Mouse (Mus musculus) adrenal gland, postnatal 10 days (tissue): Measurements from ENCODE around the gene Gnaz. TPM values are rescaled to one million over a fixed set of nuclear protein-coding genes. Genes with fewer than 3 reads are reported as not detected.
"Not testable (repeated sequence)": the region's sequence is repeated elsewhere in the genome, so short reads cannot be mapped to it uniquely, and the experiment has no call there.

Experiments used
- DNase-seq: peaks from one replicate; pipeline ENCODE4 v3.0.0; 2021; ENCODE audit warnings: mixed read lengths
- total RNA-seq, 2 experiments: library from RNA; stranded (reverse); gene quantifications; 2 replicates each; pipeline ENCODE4 v1.2.3; 2021

Gene Gnaz
- total RNA-seq, 2 experiments from 2014 or later = 2.0 to 4.8 TPM

DNA sequence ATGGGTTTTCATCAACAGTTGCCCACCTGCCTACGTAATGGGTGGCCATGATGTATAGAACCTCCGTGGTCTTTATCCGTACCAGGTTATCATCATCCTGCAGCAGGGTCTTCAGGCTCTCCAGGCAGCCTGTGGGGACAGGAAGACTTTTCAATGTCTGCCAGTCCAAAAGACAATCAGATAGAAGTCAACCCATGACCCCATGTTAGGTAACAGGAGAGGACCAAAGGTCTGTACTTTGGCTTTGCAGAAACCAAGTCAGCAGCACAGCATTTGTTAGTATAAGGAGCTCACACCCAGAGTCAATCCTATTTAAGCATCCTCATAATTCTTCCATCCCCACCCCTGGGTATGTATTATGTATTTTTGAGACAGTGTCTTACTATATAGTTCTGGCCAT, 62.7 kb downstream of the Gnaz start:
- DNase-seq = no peak

DNA sequence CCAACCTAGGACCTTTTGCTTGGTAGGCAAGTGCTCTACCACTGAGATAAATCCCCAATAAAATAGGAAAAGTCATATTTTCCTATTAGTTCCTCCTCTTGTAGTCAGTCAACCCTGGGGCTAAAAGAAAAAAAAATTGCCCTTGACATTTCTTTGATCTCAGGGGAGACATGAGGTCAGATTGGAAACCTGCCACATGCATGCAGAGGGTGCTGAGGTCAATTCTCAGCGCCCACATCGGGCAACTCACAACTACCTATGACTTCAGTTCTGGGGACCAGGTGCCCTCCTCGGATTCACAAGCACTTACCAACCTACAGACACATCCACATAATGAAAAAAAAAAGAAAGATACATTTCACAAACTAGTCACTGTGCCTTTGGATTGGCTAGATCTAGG, 63.3 kb downstream of the Gnaz start:
- no peak for DNase-seq

DNA sequence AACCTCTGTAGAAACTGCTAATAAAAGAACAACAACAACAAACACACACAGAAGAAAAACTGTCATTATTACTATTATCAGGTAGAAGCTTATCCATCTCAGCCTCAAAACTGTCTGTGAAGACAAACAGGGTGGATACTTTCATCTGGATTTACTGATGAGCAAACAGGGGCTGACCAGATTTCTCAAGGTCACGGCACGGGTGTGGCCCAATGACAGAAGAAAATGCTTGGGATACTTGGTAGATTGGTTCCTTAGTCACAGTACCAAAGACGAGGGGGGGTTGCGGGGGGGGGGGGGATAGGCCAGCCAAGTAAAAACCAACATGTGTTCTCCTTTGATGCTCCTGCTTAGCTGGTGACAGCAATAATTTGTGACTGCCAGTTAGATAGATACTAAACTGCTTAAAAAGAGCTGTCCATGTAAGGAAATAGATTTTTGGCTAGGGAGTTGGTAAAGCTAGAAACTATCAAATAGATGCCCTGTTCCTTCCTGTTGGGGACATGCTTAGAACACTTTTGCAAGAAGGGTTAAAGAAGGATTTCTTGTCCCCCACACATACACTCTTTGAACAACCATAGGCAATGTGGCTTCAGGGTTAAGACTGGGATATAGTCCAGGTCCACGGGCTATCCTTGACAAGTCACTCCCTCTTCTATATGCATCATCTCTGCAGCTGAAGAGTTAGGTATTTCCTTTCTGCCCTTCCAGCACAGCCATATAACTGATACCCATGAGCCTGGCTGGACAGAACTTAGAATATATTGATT, 64.6 kb downstream of the Gnaz start:
- no peak for DNase-seq

DNA sequence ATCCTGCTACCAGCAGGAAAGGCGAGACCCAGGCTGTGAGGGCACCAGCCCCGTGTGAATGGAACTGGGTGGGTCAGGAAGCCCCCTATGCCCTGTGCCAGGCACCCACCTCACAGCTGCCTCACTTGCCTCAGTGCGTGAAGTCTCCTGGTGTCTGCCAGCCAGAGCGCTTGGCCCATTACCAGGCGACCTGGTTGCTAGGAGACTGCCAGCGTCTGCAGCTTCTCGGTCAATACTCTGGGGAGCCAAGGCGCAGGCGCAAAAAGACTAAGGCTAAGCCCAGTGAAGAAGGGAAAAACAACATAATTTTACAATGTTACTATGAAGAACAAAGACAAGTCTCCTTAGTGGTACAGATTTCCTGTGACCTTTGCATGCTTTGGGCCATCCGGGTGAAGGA, 65.4 kb downstream of the Gnaz start, which contains the start of gene Rsph14:
Rsph14 (minus strand) TSS at position 192 of the 400 bp plus-strand sequence.
- DNase-seq = peak; percentile 97

DNA sequence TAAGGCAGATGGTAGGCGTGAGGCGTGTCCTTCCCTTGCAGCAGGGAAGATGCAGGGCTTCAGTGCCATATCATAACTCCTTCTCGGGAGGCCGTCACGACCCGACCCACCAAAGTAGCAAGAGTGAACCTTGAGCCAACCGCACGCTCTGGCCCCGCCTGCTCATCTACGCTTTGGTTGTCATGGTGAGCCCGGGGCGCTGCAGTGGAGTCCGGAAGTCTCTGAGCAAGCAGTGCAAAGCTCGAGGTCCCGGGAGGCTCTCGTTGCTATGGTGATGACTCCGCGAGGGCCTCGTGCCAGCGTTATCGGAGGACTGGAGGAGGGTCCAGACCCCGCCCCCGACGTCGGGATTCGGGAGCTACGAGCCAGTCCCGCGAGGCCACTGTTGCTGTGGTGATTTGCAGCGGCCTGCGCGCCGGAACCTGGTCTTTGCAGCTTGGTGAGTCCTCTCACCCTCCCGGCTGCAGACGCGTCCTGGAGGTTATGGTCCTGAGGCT, 70.0 kb downstream of the Gnaz start, which contains the start of gene Rab36:
Rab36 (plus strand) TSS at position 176 of the 497 bp plus-strand sequence.
- peak; percentile 98 for DNase-seq

DNA sequence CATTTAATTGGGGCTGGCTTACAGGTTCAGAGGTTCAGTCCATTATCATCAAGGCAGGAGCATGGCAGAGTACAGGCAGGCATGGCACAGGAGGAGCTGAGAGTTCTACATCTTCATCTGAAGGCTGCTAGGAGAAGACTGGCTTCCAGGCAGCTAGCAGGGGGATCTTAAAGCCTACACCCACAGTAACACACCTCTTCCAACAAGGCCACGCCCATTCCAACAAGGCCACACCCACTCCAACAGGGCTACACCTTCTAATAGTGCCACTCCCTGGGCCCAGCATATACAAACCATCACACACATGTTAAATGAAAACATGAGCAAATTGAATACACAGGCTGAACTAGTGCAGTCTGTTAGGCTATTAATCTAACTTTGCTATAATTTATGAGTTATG, 75.1 kb downstream of the Gnaz start:
- DNase-seq = not testable (repeated sequence)

DNA sequence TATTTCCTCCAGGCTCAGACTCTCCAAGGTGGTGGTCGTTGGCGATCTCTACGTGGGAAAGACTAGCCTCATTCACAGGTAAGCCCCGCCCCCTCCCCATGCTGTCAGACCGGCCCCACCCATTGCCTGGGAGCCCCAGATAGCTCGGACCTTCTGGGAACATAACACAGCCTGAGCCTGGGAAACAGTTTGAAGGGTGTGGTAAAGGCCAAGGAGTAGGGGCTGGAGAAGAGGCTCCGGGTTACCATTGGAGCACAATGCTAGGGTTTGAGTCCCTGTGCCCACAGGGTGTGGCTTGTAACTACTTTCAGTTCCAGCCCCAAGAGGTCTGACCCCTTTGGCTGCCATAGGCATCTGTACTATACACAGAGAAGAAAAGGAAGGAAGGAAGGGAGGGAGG, 77.5 kb downstream of the Gnaz start:
- DNase-seq = no peak

DNA sequence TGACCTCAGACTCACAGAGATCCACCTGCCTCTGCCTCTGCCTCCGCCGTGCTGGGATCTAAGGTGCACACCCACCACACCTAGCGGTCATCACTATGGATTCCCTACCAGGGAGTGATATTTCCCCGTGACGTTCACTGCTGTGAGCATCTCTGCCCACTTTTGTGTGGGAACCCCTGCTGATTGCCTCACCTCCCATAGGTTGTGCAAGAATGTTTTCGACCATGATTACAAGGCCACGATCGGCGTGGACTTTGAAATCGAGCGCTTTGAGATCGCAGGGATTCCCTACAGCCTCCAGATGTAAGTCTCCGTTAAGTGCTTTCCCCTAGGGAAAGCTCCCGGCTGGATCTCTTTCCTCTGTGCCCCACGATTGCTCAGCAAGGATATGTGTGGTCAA, 78.9 kb downstream of the Gnaz start:
- DNase-seq = no peak

DNA sequence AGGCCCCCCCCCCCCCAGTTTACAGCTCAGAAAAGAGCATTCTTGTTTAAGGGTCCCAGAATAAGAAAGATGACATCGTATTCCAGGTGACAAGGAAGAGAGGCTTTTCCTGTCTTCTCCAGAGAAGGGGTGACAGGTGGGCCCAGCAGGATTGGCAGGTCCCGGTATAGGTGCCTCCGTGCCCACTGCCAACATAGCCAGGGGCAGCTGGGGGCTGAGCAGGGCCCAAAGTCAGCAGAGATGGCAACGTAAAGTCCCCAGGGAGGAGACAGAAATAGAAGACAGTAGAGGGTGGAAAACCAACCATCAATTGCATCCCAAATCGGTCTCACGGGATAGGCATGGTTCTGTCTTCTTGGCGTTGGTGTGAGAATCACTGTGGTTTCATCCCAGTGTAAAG, 81.7 kb downstream of the Gnaz start:
- DNase-seq = no peak

DNA sequence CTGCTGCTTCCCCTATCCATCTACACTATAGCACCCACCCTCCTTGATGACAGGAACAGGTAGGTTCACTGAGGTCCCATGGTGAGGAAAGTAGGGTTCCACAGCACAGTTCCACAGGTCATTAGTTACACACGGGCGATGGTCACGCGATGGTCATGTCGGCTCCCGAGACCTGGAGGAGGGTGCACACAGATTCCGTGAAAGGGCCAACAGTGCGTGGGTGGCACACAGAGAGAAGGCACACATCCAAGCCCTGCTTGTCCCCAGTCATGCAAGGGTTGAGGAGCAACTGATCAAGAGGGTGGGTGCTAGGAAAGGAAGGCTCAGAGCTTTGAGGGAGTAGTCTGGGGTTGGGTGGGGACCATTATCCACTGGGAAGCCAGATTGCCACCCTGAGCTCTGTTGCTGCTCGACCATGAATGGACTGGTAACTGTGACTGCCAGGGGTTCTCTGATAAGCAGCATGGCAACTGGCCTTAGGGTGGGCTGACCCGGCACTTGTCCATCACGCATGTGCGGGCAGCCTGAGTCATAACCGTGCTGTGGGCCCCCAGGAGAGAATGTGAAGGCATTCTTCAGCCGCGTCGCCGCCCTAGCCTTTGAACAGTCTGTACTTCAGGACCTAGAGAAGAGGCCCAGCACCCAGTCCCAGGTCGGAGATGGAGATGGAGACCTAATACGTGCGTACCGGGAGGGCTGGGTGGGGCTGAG, 84.5 kb downstream of the Gnaz start:
- DNase-seq = no peak

DNA sequence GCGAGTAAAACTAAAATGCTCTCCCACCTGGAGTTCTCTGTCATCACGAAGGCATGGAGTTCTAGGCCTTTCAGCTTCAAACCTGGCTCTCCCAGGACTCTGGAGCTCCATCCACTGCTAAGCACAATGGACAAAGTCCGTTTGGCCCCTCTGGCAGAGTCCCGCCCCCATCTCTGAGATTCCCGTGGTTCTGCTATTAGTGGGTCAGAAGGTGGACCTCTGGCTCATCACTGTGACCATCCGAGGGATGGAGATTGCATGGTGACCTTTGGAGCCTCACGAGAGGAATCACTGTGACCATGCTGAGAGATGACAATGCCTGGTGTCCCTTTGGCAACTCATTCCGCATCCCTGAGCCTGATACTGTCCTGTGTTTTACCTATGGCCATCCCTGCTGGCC, 85.9 kb downstream of the Gnaz start:
- DNase-seq = no peak

DNA sequence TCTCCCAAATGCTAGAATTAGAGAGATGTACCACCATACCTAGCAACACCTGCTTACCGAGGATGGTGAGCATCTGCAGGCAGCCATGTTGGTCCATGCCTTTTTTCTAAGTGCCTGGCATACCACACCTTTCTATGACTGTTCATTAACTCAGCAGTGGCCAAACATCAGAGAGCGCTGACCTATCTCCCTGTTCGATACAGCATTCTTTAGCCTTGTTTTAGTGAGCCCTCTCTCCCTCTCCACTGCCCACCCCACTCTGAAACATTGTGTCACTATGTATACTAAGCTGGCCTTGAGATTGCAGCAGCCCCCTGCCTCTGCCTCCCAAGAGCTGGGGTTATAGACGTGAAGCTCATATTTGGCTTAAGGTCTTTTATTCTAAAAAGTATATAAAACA, 86.7 kb downstream of the Gnaz start:
- DNase-seq = no peak

DNA sequence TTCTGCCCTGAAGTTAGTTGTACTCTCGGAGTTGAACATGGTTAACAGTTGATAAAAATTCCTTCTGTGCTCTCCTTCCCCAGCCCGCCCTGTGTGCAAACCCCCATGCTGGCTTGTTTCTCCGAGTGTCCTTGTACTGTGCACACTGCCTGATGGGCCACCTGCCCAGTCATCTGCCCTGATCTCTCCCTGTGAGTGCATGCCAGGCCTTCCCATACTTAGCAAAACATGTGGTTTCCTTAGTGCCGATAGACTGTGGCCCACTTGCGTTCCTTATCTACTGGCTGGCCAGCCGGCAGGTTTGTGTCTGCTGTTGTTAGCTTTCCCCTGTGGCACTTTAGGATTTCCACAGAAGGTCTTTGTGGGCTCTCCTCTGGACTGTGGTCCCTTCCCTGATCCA, 87.1 kb downstream of the Gnaz start:
- DNase-seq = peak; percentile 71

DNA sequence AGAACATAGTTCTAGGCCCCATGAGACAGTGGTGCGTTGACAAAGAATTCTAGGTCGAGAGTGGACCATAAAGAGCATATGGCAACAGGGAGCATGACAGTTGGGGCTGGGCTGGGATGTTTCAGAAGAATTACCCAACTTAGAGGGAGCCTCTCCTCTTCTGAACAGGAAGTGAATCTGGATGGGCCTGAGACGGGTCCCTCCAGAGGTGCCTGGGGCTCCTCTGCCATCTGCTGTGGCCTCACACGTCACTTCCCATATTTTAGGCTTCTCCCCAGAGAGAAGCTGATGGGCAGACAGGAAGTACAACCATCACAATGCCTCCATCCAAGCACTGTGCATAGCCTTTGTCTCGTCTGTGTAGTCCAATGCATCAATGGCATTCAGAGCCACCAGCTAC, 88.7 kb downstream of the Gnaz start:
- no peak for DNase-seq

DNA sequence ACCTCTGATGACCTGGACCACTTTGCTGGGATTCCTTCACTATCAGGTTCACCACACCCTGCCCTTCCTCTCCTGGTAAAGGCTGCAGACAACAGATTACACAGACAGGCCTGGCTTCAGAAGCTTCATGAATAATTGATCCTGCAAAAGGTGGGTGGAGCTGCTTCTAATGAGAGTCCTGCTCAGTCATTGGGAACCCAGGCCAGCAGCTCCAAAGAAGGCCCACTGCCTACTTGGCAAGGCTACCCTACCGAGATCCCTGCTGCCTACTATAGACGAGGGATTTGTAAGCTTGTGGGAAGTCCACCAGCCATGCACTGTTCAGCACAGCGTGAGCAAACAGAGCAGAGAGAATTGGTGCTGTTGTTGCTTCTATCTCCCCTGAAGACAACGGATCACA, 89.3 kb downstream of the Gnaz start:
- DNase-seq = no peak

DNA sequence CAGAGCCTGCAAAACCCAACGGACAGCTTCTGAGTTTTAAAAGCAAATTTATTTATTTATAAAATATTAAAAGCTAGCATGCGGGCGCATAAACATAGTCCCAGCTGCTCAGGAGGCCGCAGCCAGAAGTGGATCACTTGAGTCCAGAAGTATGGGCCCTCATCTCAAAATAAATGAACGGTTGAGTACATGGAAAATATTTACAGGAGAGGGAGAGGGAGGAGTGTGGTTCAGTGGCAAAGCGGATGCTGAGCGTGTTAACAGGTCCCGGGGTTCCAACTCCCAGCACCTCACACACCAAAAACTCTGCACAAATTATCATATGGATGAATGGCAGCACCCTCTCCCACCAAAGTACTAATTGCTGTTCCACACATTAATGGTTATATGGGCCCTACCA, 91.4 kb downstream of the Gnaz start:
- DNase-seq = no peak

DNA sequence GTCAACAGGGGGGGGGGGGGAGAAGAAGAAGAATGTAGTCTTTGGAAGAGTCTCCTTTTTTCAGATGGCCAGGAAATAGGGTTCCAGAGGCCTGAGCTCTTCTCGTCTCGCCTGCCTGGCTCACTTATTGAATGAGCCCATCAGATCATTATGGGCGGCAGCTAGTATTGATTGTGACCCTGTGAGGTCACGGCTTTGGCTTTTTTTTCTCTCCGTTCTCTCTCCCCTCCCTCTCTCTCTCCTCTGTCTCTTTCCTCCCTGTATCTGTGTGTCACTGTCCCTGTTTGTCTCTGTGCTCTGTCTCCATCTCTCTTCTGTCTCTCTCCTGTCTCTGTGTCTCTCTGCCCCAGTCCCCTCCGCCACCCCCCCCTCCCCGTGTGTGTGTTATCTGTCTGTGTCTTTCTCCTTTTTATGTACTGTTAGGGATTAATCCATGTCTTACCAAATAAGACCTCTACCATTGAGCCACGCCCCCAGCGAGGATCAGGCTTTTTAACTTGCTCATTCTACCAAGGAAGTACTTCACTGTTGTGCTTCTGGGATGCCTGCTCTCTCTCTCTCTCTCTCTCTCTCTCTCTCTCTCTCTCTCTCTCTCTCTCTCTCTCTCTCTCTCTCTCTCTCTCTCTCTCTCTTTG, 91.9 kb downstream of the Gnaz start:
- DNase-seq = no peak

DNA sequence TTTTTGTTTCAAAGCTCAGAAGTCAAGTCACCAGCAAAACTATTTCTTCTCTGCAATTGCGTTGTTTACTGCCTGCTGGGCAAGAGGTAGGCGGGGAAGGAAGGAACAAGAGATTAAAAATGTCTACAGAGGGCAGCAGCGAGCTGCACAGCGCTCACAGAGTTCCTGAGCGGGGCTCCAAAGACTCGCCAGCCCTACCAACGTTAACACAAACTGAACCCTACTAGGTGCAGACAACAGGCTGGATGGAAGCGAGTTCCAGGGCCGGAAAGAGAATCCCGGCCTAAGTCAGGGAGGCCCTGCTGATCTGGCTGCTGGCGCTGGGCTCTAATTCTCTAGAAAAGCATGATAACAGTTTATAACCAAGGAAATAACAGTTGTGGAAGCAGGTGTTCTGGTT, 92.4 kb downstream of the Gnaz start:
- DNase-seq = peak; percentile 81

DNA sequence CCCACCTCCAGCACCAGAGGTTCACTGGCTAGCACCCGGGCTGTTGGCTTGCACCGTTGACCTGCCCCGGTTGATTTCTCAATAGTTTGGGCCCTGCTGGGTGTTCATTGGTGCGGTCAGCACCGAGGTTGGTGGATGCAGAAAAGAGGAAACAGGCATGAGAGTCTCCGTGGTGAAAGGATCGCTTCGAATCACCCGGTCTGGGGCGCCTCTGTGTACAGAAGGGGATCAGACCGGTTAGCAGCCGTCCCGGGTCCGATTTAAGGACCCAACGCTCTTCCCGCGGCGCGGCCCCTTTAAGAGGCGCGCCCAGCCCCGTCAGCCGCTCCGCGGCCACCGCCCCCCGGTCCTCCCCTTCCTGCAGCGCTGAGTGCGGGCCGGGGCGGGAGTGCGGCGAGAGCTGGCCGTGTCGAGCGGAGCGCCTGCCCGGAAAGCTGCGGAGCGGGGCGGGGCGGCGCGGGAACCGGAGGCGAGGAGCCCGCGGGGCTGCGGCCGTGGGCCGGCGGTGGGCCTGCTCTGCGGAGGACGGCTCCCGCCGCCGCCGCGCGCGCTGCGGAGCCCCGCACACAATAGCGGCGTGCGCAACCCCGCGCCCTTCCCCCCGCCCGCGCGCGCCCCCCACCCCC, 93.4 kb downstream of the Gnaz start, which contains the start of gene Bcr:
Bcr (plus strand) TSS at position 376 of the 626 bp plus-strand sequence.
- peak; percentile 91 for DNase-seq

DNA sequence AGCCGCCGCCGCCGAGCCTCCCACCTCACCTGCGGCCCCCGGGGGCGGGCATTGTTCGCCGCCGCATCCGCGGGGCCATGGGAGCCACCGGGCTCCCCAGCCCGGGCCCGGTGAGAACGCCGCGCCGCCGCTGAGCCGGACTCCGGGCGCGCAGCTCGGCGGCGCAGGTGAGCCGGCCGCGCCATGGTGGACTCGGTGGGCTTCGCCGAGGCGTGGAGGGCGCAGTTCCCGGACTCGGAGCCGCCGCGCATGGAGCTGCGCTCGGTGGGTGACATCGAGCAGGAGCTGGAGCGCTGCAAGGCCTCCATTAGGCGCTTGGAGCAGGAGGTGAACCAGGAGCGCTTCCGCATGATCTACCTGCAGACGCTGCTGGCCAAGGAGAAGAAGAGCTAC, 93.9 kb downstream of the Gnaz start:
- peak; percentile 40 for DNase-seq

DNA sequence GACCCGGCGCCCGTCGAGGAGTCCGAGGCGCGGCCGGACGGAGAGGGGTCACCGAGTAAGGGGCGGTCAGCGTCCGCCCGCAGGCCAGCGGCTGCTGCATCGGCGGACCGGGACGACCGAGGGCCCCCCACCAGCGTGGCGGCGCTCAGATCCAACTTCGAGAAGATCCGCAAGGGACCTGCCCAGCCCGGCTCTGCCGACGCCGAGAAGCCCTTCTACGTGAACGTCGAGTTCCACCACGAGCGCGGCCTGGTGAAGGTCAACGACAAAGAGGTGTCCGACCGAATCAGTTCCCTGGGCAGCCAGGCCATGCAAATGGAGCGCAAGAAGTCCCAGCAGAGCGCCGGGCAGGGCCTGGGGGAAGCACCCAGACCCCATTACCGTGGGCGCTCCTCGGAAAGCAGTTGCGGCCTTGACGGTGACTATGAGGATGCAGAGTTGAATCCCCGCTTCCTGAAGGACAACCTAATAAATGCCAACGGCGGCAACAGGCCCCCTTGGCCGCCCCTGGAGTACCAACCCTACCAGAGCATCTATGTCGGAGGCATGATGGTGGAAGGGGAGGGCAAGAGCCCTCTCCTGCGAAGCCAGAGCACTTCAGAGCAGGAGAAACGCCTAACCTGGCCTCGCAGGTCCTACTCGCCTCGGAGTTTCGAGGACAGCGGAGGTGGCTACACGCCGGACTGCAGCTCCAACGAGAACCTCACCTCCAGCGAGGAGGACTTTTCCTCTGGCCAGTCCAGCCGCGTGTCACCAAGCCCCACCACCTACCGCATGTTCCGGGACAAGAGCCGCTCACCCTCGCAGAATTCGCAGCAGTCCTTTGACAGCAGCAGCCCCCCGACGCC, 94.6 kb downstream of the Gnaz start:
- DNase-seq = peak; percentile 50

DNA sequence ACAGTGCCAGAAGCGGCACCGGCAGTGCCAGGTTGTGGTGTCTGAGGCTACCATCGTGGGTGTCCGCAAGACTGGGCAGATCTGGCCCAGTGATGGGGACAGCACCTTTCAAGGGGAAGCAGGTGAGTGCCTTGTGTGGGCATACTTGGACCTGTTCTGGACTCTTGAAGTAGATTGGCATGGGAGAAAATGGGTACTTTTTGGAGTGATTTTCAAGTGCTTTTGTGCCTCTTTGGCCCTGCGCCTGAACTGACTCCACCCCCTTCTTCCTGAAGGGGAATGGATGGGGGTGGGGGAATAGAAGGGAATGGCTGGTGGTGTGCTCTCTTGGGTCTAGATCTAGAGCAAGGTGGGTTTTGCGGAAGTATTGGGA, 95.2 kb downstream of the Gnaz start:
- DNase-seq = peak; percentile 33
